Mouse (Mus musculus): ENCODE data around the gene Lsm6.
"Not testable (repeated sequence)": the region's sequence is repeated elsewhere in the genome, so short reads cannot be mapped to it uniquely, and the experiment has no call there.

Lsm6 gene

DNA sequence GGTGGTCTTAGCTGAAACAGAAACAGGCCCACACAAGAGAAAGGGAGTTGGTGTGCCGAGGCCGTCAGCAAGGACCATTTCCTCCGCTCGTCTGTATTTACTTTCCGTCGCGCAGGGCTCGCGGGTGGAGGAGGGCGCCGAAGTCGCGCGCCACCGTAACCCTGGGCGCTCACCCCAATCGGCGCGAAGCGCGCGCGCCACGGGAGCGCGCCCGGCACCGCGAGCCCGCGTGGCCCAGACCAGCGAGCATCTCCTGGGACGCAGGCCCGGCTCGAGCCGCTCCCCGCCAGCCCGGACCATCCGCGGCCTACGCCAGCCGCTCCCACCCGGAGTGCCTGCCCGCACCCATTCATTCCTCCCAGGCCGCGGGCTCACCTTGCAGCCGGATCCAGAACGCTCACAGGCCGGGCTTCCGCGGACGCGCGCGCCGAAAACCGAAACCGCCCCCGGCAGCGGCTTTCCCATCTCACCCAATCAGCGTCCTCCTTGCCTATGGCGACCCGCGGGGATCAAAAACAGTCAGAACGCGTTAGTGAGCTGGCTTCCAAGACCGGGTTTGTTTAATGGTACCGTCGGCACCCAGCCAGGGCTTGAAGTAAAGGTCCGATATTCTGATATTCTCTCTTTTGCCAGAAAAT lies at the start of gene Lsm6:
Lsm6 (minus strand) TSS at position 468 of the 638 bp plus-strand sequence.
- peak; percentile 92 for DNase-seq (ENCODE audit: low spot score)

DNA sequence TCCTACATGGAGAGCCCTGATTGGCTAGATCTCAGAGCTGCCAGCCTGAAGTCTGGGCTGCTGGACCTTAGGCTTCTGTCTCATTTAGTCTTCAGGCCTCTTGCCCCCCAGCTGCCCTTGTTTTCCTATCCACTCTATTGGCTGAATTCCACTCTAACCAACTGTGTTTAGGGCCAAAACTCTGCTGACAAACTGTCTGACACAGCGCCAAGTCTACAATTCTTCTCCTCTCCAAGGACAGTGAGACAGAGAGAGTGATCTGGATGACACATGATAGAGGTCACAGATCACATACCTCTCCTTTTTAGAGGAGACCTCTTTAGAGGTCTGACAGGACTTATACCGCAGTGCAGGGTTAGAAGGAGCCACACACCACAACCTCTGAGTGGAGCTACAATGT lies 46.1 kb upstream of the Lsm6 start:
- DNase-seq (ENCODE audit: low spot score): no peak

GRCm38 (mm10) chr8:78863001-78863400 lies 42.1 kb upstream of the Lsm6 start:
- no peak for DNase-seq (ENCODE audit: low spot score)

DNA sequence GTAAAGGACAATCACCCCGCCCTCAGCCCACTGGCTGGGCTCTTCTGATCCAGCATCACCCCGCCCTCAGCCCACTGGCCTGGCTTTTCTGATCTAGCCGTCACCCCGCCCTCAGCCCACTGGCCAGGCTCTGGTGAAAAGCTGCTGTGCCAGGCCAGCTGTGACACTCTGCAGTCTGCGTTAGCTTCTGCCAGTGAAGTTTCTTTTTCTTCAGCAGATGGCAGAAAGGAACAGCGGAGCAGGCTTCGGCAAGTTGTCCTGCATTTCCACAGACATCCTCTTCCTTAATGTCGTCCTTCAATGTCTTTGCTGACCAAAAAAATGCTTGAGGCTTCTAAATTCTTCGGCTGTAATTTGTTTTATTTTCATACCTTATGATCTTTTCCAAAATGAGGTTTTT lies 41.1 kb upstream of the Lsm6 start:
- no peak for DNase-seq (ENCODE audit: low spot score)

GRCm38 (mm10) chr8:78860789-78861188 lies 39.8 kb upstream of the Lsm6 start:
- DNase-seq (ENCODE audit: low spot score): no peak

DNA sequence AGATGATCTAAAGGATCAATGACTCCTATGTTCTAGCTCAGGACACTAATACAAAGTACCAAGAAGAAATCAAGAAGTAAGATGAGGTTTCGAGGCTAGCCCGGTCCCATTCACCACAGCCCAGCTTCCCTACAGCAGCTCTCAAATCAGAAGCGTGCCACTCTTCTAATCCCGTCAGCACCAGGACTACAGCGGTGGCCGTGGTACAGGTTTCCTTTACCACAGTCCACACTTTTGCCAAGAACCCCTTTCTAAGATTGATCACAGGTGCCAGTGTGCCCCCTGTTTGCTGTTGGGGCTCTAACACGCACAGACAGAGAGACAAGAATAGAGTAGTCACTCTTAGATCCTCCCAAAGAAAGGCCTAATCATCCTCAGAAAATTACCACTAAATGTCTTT lies 36.5 kb upstream of the Lsm6 start:
- no peak for DNase-seq (ENCODE audit: low spot score)

DNA sequence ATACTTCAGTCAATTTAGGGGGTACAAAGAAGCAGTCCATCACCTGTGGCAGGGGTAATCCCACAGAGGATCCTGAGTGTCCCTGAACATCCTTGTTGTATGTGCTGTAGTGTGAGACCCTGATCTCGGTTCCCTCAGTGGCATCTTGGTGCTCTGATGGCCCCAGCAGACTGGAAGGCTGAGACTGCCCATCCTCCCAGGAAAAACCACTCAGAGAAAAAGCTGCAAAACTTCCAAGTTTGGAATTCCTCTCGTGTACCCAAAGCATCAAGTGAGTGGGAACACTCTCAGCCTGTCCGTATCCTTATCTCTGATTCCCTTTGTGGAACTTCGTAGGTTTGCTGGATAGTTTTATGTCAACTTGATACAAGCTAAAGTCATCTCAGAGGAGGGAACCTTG lies 31.3 kb upstream of the Lsm6 start:
- DNase-seq (ENCODE audit: low spot score): no peak

DNA sequence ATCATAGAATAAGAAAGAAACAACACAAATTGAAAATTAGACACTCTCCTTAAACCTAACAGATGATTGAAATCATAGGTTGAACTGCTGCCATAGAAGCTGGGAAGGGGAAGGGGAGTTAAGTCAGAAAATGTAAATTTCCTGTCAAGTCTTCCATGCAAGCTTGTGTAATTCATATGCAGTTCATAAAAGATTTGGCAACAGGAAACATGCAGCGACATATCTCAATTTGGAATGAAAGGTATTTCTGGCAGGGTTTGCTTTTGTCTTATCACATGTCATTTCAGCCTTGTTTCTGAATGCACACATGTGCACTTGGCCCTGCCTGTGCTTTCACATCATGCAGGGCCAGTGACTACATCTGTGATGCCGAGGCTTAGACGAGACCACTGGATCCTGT lies 26.3 kb upstream of the Lsm6 start:
- DNase-seq (ENCODE audit: low spot score): no peak

DNA sequence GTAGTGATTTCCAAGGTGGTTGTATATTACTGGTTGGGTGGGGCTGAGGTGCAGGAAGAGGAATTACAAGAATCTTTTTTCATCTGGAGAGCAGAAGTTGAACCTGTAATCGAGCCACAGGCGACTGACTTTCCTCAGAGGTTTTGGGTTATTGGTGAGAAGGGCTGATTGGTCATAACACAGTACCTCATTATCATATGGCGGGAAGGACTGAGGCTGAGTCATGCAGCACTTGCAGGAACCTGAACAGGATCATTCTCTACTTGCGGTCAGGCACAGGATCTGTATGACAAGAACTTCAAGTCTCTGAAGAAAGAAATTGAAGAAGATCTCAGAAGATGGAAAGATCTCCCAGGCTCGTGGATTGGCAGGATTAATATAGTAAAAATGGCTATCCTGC lies 23.6 kb upstream of the Lsm6 start:
- DNase-seq (ENCODE audit: low spot score): no peak

DNA sequence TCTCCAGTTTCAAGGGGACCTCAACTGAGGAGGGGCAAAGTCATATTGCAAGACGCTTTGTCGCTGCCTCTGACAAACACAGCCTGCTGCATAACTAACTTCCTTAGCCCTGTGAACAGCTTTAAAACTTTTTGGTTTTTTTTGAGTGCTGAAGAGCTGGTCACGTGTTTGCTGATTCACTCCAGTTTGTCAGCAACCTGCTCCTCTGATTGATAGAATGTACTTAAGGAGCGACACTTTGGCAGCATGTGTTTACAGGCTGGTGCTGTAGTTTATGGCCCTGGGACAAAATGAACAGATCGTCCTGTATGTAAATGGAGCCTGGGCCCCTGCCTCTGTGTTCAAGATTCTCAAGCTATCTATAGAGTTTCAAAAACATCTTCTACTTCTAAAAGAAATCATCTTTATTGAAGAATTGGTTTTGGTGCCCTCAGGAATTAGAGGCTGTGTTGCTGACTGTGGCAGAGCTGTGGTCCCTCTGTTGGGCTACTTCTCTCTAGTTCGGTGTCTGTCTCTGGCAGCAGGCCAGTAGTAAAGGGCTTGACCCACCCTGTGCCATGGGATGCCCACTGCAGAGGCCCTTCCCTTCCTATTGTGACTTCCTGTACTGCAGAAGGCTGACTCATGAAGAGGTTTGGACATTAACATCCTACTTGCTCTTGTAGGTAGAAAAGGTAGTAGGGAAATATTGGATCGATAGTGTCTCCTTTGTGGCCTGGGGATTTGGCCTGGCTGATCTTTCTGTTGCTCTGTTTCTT lies 17.9 kb upstream of the Lsm6 start:
- DNase-seq (ENCODE audit: low spot score): no peak

DNA sequence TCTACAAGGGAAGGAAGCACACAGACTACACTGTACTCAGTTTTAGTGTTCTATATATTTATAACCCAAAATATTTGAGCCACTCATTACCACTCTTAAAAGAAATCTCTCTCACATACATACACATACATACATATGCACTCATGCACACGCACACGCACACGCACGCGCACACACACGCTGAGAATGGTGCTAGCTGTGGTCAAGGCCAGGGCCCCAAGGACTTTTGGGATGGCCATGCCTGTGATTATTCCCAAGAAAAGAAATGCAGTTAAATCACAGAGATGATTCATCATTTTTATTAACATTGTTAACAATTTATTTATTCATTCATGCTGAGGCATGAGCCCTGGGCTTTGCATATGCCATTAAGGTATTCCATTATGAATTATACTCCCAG lies 15.2 kb upstream of the Lsm6 start:
- DNase-seq (ENCODE audit: low spot score): no peak

DNA sequence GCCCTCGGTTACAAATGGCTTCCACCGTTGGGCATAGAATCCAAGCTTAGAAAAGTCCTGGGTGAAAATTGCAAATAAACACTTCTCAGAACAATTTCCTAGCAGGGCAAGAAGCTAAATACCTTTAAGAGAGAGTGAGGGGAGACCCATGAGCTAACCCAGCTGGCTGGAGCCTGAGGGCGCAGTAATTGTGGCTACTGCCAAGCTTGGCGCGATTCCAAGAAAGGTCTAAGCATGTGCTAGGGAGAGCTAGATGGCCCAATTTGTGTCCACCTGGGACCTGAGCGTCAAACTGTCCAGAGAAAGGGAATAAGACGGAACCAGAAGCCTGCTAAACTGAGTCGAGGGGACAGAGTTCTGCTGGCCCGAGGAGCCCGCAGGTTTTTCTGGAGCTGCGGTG lies 7.5 kb upstream of the Lsm6 start:
- no peak for DNase-seq (ENCODE audit: low spot score)

DNA sequence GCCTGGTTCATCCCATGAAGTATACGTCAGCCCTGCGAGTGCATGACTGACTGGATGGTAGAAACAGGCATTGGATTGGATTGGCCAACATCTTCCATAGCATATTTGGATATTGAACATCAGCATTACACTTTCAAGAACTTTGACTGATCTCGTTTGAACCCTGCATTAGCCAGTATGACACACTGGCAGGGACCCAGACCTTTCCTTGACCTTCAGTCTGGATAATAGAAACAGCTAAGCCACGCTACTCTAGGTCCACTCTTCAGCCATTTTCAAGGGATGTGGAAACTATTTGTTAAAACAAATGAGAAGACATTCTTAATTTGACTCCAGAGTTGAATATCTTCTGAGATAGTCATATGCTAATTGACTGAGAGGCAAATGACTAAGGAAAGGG lies 3.6 kb upstream of the Lsm6 start:
- DNase-seq (ENCODE audit: low spot score): no peak

DNA sequence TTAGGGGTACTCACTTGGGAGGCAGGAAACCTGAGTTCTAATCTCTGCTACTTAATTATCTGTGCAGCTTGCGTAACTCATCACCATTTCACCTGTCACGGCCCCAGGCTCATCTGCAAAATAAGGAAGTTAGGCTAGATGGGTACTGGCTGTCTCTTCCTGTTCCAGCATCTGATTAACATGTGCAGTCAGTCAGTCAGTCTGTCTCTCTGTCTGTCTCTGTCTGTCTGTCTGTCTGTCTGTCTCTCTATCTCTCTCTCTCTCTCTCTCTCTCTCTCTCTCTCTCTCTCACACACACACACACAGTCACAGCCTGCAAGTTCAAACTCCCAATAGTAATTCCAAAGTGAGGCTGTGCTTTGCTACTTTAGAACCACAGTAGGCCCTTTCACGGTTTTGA lies 967 bp downstream of the Lsm6 start:
- DNase-seq (ENCODE audit: low spot score): not testable (repeated sequence)

- no peak for DNase-seq (ENCODE audit: low spot score)
Observed at GRCm38 (mm10) chr8:78814743-78815142, 6.2 kb downstream of the Lsm6 start.

DNA sequence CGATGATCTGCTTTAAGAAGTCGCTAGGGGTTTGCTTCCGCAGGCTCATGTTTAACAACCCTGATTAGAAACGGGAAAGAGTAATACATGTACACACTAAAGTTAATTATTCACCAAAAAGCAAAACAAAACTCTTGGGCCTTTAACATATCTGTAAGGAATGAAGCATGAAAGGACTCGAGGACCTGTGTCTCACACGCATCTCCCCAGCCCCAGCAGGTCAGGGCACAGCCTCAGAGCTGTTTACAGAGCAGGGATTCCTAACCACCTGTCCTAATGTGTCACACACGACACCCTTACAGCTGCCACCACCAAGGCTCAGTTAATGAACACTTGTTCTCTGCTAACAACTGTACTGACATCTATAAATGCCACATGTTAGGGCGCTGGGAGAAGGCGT lies 7.9 kb downstream of the Lsm6 start:
- no peak for DNase-seq (ENCODE audit: low spot score)

GRCm38 (mm10) chr8:78812446-78812845 lies 8.5 kb downstream of the Lsm6 start:
- DNase-seq (ENCODE audit: low spot score): no peak

DNA sequence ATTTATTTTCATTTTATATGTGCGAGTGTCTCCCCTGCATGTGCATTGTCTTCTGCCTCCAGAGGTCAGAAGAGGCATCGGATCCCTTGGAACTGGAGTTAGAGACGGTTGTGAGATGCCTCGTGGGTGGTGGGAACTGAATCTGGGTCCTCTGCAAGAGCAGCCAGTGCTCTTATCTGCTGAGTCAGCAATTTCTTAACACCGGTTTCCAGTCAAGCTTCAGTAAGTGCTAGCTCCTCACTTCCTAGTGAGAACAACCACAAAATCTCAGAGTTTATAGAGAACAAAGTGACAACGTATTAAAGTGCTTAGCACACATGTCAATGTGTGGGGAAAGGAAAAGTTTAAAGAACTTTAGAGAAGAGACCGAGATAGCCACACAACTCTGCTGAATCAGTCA lies 9.2 kb downstream of the Lsm6 start:
- DNase-seq (ENCODE audit: low spot score): no peak

DNA sequence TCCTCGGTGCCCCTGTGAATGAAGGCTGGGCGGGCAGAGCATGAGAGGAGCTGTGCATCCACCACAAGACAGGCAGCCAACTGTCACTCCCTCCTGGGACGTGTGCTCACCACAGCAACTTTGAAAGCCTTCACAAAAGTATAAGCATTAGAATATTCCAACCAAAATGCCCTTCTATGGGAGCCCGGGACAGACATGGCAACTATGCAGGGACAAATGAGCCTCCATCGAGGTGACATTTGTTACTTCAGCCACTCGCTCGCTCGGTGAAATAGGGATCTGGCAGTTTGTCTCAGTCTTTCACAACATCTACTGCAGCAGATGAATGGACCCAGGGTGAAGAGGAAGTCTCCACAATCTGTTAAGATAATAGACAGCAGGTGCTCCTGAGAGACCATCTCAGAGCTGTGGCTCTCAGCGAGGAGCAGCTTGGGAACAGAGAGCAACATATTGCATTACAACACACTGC lies 10.7 kb downstream of the Lsm6 start:
- DNase-seq (ENCODE audit: low spot score): peak; percentile 35

DNA sequence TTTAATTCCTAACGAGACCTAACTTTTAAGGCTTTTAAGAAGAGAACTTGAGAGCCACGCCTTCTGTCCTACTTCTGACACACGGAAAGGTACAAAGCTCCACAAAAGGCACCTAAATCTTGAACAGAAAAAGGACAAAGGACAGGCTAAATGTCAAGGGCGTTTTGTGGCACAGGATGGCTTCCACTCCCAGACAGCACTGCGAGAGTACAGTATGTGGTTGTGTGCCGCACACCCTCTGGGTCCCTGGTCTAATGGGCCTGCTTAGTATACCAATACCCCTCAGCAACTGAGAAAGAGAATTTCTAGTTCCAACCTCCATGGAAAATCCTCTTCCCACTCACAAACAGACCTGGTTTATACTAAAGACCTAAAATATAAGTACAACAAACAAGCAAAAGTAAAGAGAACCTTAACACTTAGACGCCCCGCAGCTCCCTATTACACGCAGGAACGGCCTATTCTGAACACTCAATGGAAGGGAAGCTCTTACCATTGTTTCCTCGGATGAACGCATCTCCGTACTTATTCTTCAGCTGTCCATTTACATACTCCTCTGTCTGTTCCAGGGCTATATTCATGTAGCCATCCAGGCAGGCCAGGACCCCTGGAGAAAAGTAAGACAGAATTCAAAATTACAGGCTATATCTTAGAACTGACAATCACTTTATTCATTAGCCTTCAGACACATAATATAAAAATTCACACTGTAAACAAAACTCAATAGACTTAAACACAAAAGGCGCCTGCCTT lies 11.3 kb downstream of the Lsm6 start:
- no peak for DNase-seq (ENCODE audit: low spot score)

DNA sequence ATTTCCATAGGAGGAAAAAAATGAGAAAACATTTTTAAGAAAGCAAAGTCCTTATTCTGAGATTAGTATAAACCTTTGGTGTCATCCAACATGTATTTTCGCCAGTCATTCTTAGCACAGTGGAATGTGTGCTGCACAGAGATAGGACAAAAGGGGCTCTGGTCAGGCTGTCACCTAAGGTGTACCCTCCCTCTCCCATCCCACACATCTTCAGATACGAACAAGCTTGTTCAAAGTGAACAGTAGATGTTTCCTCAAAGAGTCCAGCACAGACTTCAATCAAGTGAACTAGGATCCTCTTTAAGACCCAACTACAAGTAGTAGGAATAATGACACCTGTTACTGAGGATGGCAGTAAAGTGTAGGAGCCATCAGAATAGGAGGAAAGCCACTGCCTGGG lies 12.1 kb downstream of the Lsm6 start:
- no peak for DNase-seq (ENCODE audit: low spot score)

GRCm38 (mm10) chr8:78808439-78808838 lies 12.5 kb downstream of the Lsm6 start:
- DNase-seq (ENCODE audit: low spot score): no peak

DNA sequence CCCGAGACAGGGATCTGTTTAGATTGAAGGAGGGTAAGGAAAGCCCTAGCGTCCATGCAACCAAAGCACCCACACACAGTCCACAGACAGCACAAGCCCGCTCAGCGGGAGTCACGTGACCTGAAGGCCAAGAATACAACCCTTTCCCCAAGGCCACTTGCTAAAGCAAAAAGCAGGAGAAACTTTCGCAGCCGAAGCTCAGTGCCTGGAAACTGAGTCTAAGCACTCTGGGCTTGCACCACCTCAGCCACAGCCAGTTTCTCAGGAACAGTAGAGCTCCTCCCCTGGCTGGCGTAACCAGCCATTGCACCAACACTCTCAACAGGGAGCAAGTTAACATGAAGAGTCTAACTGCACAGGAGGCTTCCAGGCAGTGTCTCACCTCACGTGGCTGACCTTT lies 13.7 kb downstream of the Lsm6 start:
- DNase-seq (ENCODE audit: low spot score): no peak

Measured in layer of hippocampus, adult 9-10 months (tissue).